Mouse (Mus musculus): ENCODE measurements around the gene Pds5a.
"Not testable (repeated sequence)": the region's sequence is repeated elsewhere in the genome, so short reads cannot be mapped to it uniquely, and the experiment has no call there.

GRCm38 (mm10) chr5:65694076-65694475 lies 4.0 kb downstream of the Pds5a start:
- TF ChIP-seq CTCF, POLR2A (IDR thresholded peaks at IDR 0.05; ENCODE audit: extremely low read depth, insufficient read depth, low read length): not testable (repeated sequence)
